Mouse (Mus musculus): ENCODE measurements around the gene Arhgef25.
"Not testable (repeated sequence)": the region's sequence is repeated elsewhere in the genome, so short reads cannot be mapped to it uniquely, and the experiment has no call there.

Gene Arhgef25

DNA sequence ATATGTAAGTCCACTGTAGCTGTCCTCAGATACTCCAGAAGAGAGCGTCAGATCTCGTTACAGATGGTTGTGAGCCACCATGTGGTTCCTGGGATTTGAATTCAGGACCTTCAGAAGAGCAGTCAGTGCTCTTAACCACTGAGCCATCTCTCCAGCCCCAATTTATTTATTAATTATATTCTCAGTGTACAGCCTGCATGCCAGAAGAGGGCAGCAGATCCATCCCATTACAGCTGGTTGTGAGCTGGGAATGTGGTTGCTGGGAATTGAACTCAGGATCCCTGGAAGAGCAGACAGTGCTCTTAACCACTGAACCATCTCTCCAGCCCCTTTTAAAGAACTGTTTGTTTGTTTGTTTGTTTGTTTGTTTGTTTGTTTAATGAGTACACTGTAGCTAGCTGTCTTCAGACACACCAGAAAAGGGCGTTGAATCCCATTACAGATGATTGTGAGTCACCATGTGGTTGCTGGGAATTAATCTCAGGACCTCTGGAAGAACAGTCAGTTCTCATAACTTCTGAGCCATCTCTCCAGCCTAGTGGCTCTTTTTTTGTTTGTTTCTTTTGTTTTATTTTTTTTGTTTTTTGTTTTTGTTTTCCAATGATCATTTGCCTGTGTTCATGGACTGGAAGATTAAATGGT is 55.4 kb downstream of the Arhgef25 start:
- DNase-seq, result not testable (repeated sequence)
